Comparison of ENCODE assay signal across 8 mouse cellular contexts in the genomic region with DNA sequence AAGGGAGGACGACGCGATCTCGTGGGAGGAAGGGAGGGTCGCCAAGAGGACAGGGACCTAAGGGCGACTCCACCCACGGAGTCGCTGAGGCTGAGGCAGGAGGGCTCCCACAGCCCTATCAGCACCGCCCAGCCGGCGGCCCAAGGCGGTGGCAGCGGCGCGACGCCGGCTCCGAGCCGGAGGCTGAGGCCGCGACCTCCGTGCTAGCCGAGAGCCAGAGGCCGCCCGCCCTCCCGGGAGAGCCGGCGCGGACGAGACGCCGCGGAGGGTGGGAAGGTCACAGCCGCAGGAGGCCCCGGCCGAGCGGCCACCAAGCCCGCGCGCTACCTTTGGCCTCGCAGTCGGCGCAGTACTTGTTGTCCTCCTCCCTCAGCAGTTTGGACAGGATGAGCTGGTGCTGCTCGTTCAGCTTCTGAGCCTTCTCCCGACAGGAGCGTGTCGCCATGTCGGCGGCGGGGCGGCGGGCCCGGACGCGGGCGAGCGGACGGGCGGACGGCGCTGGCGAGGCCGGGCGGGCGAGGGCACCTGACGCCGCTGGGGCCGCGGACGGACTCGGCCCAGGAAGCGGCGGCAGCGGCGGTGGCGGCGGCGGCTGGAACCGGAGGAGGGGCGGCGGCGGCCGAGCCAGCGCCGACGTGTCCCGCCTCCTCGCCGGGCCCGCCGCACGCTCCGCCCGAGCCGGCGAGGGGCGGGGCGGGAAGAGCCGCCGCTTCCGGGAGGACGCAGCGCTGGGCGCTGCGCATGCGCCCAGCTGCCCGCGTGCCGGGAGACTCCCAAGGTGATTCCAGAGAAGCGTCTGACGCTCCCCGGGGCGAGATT. TPM values are rescaled to one million over a fixed set of nuclear protein-coding genes. Genes with fewer than 3 reads are reported as not detected.
DNase-seq lines count a peak whose midpoint lies in the region; ATAC-seq lines count a peak whose summit lies in the region.

A gene (minus strand): TSS at position 607 of the 819 bp plus-strand sequence.

- H3K27me3 ChIP-seq in forebrain, embryonic 10.5 days (ENCODE audit: poor library complexity, severe bottlenecking): peaks cover 7% of the 10 kb centered on the region; the same call in 1 of the 2 replicates
- no peaks in the 10 kb centered on the region for H3K27me3 ChIP-seq in heart, embryonic 14.5 days (ENCODE audit: control insufficient read depth, insufficient read depth, low read length)
- H3K27me3 ChIP-seq in liver, embryonic 12.5 days (replicated peaks): no peaks in the 10 kb centered on the region
- H3K27me3 ChIP-seq in splenic B cell, adult 2 months (ENCODE audit: control insufficient read depth, insufficient read depth, low read length, poor library complexity, severe bottlenecking): no peaks in the 10 kb centered on the region

- DNase-seq in CD4-positive, CD25-positive, alpha-beta regulatory T cell, adult 2 months (ENCODE audit: low read depth, low spot score): peak; percentile 92
- peak; percentile 82 for DNase-seq in c-Kit-negative CD71-positive TER-119-positive erythroid progenitor cells, embryonic 14.5 days (ENCODE audit: low read depth, low spot score)
- DNase-seq in forebrain, embryonic 10.5 days (ENCODE audit: extremely low spot score, low spot score): peak; percentile 69
- DNase-seq in kidney, postnatal 10 days: peak; percentile 90
- DNase-seq in naive thymus-derived CD4-positive, alpha-beta T cell, adult 2 months (ENCODE audit: low read depth): peak; percentile 86
- peak; percentile 86 for DNase-seq in splenic B cell, adult 2 months (ENCODE audit: low read depth, low spot score)

- H3K9ac ChIP-seq in heart, embryonic 14.5 days (ENCODE audit: low read length): peak within 1 kb of the TSS; percentile 96
- H3K9ac ChIP-seq in liver, embryonic 12.5 days: peak within 1 kb of the TSS; percentile 97

- peaks cover 14% of the 10 kb centered on the region for H3K9me3 ChIP-seq in forebrain, embryonic 10.5 days
- peaks cover 11% of the 10 kb centered on the region for H3K9me3 ChIP-seq in heart, embryonic 14.5 days (ENCODE audit: control insufficient read depth, low read length)
- H3K9me3 ChIP-seq in liver, embryonic 12.5 days (replicated peaks): no peaks in the 10 kb centered on the region; the same call in 1 of the 2 replicates

- peak; percentile 88 for ATAC-seq in heart, embryonic 14.5 days (ENCODE audit: insufficient number of reproducible peaks, insufficient read depth, low FRiP score, low read depth)
- ATAC-seq in liver, embryonic 12.5 days: peak; percentile 91

- H3K4me2 ChIP-seq in heart, embryonic 14.5 days (ENCODE audit: low read length): peak within 1 kb of the TSS; percentile 78
- peak within 1 kb of the TSS; percentile 72 for H3K4me2 ChIP-seq in liver, embryonic 12.5 days

- H3K4me1 ChIP-seq in forebrain, embryonic 10.5 days: peaks cover 19% of the 10 kb centered on the region
- H3K4me1 ChIP-seq in heart, embryonic 14.5 days (ENCODE audit: control insufficient read depth in 2 of 2, insufficient read depth in 2 of 2, low read length in 2 of 2): peaks cover under 1 to 14% of the 10 kb centered on the region in 2 experiments; a peak in 2 of 4 replicates
- peaks cover 59% of the 10 kb centered on the region for H3K4me1 ChIP-seq in liver, embryonic 12.5 days

- peak within 1 kb of the TSS; percentile 91 for H3K4me3 ChIP-seq in forebrain, embryonic 10.5 days
- H3K4me3 ChIP-seq in heart, embryonic 14.5 days (ENCODE audit: control insufficient read depth in 1 of 2, insufficient read depth in 1 of 2, low read depth in 1 of 2, low read length in 2 of 2): peak within 1 kb of the TSS; percentile 86 to 96
- peak within 1 kb of the TSS; percentile 96 for H3K4me3 ChIP-seq in liver, embryonic 12.5 days

- H3K27ac ChIP-seq in forebrain, embryonic 10.5 days: peak within 1 kb of the TSS; percentile 93
- H3K27ac ChIP-seq in heart, embryonic 14.5 days (replicated peaks in 1 of 2; ENCODE audit: control insufficient read depth in 1 of 2, insufficient read depth in 1 of 2, low read depth in 2 of 2, low read length in 2 of 2): peak within 1 kb of the TSS; percentile 97
- H3K27ac ChIP-seq in liver, embryonic 12.5 days: peak within 1 kb of the TSS; percentile 99

- no peaks in the 10 kb centered on the region for H3K36me3 ChIP-seq in forebrain, embryonic 10.5 days (replicated peaks)
- H3K36me3 ChIP-seq in heart, embryonic 14.5 days (ENCODE audit: control insufficient read depth, insufficient read depth, low read length): no peaks in the 10 kb centered on the region
- H3K36me3 ChIP-seq in liver, embryonic 12.5 days: no peaks in the 10 kb centered on the region
- H3K36me3 ChIP-seq in splenic B cell, adult 2 months (ENCODE audit: control insufficient read depth, insufficient read depth, low read length, poor library complexity, severe bottlenecking): no peaks in the 10 kb centered on the region

- WGBS in forebrain, embryonic 10.5 days: under 1% methylated on average over 101 of the region's 113 CpGs
- WGBS in heart, embryonic 14.5 days: under 1% methylated on average over 81 of the region's 113 CpGs
- under 1% methylated on average over 83 of the region's 113 CpGs for WGBS in liver, embryonic 12.5 days (ENCODE audit: insufficient replicate concordance)

RNA-seq across cellular contexts. Expression of the gene that starts here (rescaled TPM):
- 29.1 and 29.4 TPM in 2 replicates for polyA plus RNA-seq in forebrain, embryonic 10.5 days (2016; fragmentation: Nextera tagmentation; extraction: Ambion mirVana)
- polyA plus RNA-seq in heart, embryonic 14.5 days (2014; fragmentation: Nextera tagmentation; extraction: Ambion mirVana): 41.5 and 44.1 TPM in 2 replicates
- 35.6 and 38.2 TPM in 2 replicates for polyA plus RNA-seq in liver, embryonic 12.5 days (2016; fragmentation: Nextera tagmentation; extraction: Ambion mirVana)

Comparison
In these comparisons a context has a peak if more than half of its experiments do, and no peak if none do; other contexts are left out.
1. Peak in every context shown above with its lines: DNase-seq, ATAC-seq, H3K4me3 ChIP-seq and H3K27ac ChIP-seq.